Mouse (Mus musculus) ES-Bruce4 (cell line): ENCODE data around the gene Gm7970.
"Not testable (repeated sequence)": the region's sequence is repeated elsewhere in the genome, so short reads cannot be mapped to it uniquely, and the experiment has no call there.

ENCODE experiments used
- CTCF ChIP-seq: IDR thresholded peaks from one replicate; pipeline ENCODE4 v1.8.1; 2011; ENCODE audit warnings: low read depth, low read length
- EP300 ChIP-seq: IDR thresholded peaks from 2 replicates; pipeline ENCODE4 v1.6.1; 2011; ENCODE audit warnings: low read depth, low read length; ENCODE audit not compliant: insufficient read depth
- POLR2A ChIP-seq: IDR thresholded peaks from one replicate; pipeline ENCODE4 v1.8.1; 2011; ENCODE audit warnings: low read length; ENCODE audit not compliant: insufficient read depth

DNA sequence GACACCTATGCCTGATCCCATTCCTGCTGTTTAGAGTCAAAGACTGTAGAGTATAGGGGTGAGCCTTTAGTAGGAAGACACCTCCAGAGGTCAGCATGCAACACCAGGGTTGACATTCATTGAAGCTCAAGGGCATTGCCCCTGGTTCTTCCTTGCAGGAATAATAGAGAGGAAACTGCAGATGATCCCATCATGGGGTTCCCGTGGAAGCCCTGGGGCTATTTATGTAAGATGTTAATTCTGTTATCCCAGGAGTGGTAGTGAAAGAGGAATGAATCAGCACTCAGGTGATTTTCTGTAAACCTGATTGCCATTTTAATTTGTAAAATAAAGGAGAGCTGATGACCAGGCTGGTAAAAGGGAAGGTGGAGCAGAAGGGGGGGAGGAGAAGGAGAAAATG, 31.0 kb upstream of the Gm7970 start:
- TF ChIP-seq EP300, CTCF, POLR2A: not testable (repeated sequence)
